Mouse (Mus musculus) ZHBTc4 (cell line): ENCODE data around the gene Fam173a.

Source experiments
- DNase-seq: peaks from one replicate; pipeline ENCODE4 v3.0.0-alpha.2; 2011; ENCODE audit warnings: low read depth, low spot score

The Fam173a gene

GRCm38 (mm10) chr17:25801029-25801428, 8.3 kb upstream of the Fam173a start:
- peak; percentile 82 for DNase-seq

DNA sequence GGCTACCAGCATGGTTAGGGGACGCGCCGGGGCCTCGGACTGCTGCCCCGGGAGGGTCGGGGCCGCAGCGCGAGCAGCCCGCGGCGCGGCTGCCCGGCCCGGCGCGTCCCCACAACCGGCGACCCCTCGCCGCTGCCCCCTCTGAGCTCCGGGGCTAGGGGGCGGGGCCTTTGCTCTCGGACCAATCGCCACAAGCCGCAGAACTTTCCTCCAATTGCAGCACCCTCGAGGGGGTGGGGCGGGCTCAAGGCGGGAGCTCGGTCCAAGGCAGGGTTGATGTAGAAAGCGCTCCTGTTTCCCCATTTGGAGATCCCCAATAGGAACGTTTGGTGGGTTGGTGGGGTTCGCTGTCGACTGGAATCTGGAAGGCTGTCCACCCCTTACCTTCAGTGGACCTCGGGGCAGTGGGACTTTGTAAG, 4.3 kb upstream of the Fam173a start, which contains the start of gene Metrn:
TSS of gene Metrn (minus strand) at position 186 of the 419 bp plus-strand sequence.
- peak; percentile 90 for DNase-seq

DNA sequence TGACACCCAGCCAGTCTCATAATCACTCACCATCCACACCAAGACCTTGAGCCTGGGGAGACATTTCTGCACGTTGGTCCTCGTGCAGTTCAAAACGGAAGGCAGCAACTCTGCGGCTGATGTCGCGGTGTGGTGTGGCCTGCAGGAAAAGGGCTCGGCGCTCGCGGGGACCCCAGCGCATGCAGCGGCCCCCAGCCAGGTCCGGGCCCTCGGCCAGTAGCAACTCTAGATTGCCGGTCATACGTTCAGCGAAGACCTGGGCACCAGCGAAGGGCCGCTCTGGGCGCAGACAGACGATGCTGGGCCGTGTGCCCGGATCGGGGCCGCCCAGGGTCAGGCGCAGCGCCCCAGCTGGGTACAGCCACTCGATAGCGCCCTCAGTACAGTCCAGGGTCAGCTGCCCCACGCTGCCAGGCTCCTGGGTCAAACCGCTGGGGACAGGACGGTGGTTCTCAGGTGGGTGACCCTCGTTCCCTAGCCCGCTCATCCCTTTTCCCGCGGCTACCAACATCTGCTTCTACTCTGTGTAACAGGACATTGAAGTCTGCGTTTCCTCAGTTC, 3.6 kb upstream of the Fam173a start:
- no peak for DNase-seq

GRCm38 (mm10) chr17:25795609-25796092, 3.0 kb upstream of the Fam173a start, which contains the start of gene AC134908.4:
Gene AC134908.4 (minus strand): TSS chr17:25795659.
- no peak for DNase-seq

- no peak for DNase-seq
Observed at GRCm38 (mm10) chr17:25794998-25795397, 2.3 kb upstream of the Fam173a start.

- DNase-seq: no peak
Observed at GRCm38 (mm10) chr17:25794197-25794596, 1.5 kb upstream of the Fam173a start.

DNA sequence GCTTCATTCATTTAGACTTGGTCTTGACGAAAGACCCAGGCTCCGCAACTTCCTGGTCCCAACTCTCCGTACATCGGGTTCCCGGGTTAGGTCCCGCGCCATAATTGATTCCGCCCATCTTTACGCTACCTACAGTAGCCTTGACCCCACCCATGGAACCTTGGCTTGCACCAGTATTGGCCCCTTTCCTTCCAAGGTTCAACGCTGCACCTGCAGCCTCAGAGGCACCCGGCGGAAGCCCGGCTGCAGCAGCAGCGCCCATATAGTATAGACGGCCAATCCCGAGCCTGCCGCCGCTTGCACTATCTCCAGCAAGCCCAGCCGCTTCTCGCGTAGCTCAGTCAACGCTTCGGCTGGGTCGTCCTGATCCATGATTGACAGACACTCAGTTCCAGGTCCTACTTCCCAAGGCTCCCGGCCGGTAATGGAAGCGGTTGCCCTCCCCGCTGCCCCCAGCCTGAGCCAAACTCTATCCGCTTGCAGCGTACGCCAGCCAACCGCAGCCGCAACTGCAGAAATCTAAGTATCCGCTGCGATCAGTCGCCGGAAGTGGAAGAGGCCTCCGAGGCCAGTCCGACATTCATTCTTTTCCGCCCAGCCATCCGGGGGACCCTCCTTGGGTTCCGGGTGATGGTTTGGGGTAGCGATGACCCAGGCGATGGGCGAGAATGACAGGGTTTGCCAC, 716 bp downstream of the Fam173a start:
- DNase-seq: peak; percentile 81

DNA sequence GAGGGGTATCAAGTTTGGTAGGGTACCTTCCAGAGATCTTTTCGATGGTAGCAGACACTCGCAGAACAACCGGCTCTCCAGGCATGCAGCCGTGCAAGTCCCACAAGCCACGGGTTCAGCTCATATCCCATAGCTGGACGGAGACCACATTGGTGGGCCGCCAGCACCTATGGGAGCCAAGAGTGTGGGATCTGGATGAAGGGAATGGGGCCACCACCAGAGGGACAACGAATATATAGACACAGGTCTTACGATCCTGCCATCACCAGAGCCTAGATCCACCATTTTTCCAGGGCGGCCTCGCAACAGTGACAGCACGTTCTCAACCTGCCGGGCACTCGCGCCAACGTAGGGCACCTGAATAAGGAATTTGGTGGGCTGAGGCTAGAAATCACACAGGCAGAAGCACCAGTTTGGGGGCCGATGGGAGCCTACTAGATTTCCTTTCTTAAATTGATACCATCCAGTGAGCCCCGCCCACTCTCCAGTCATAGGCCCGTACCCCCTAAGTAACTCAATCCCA, 1.3 kb downstream of the Fam173a start:
- DNase-seq: peak; percentile 47

DNA sequence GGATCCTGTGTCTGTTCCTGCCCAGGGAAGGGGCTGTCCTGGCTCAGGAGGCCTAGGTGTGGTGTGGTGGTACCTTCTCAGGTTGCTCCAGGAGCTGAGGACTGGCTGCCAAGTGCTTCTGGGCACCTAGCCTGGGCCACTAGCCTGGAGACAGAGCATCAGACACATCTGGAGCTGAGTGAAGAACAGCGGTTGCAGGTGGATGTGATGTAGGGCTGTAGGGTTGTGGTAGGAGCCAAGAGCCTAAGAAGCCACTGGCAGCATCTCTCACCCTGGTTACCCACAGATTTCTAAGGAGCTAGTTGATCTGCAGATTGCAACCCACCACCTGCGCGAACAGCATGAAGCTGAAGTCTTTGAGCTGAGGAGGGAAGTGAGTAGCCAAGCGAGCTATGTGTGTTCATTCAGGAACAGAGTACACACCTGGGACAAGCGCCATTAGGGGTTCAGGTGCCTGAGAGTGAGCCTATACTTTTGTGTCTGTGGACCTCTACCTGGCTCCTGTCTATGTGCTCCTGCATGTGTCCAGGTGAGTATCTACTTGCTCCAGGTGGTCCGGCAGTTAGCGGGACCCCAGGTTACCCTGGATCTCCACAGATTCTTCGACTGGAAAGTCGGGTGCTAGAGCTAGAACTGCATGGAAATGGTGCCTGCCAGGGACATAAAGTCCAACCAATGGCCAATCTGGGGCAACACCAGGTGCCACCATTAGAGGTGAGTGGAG, 5.8 kb downstream of the Fam173a start:
- DNase-seq: no peak

GRCm38 (mm10) chr17:25786280-25786679, 6.4 kb downstream of the Fam173a start, which contains the start of gene Ccdc78:
Gene Ccdc78 (plus strand): TSS chr17:25786580.
- DNase-seq: no peak

DNA sequence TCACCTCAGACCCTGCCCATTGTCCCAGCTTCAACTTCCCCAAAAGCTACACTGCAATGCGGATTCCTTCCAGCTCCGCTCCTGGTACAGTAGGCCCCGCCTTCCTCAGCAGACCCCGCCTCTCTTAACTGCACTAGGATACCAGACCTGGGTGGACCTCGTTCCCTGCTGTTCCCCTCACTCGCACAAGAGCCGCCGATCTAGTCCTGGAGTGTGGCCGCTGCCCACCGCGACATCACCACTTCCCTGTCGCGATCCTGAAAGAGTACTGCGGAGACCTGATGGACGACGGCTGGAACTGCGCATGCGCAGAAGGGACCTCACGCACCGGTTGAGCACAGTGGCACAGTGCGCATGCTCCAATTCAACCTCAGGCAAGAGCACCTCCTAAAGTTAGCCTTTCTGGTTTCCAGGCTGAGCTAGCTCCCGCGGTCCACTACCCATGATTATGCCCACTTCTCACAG, 7.4 kb downstream of the Fam173a start, which contains the start of gene Haghl:
TSS of gene Haghl (minus strand) at position 393 of the 465 bp plus-strand sequence.
- peak; percentile 97 for DNase-seq

DNA sequence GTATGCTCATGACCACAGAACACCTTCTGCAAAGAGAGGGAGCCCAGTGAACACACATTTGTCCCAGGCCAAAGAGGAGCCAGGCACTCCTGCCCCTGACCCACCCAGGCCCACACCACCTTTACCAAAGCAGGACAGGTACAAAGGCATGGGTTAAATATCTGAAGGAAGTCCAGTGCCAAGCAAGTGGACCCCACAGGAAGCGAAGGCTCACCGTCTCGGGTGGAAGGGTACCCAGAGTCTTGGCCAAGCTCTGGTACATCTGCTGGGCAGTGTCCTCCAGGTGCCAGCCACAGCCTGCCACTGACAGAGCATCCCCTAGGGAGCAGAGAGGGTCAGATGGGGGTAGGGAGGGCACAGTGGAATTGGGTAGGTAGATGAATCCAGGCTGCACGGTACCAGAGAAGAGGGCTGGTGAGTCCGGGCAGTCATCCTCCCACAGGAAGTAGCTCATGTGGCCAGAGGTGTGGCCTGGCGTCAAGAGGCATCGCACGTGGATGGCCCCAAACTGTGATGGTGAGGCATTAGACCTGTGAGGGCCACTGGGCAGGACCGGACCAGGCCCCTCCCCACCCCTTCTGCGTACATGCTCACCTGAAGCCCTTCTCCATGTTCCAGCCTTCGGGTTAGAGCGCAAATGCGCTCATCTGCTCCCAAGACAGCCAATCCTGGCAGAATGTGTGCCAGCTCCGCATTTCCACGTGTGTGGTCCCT, 8.7 kb downstream of the Fam173a start:
- no peak for DNase-seq

- DNase-seq: no peak
Observed at GRCm38 (mm10) chr17:25783086-25783485, 9.6 kb downstream of the Fam173a start.

DNA sequence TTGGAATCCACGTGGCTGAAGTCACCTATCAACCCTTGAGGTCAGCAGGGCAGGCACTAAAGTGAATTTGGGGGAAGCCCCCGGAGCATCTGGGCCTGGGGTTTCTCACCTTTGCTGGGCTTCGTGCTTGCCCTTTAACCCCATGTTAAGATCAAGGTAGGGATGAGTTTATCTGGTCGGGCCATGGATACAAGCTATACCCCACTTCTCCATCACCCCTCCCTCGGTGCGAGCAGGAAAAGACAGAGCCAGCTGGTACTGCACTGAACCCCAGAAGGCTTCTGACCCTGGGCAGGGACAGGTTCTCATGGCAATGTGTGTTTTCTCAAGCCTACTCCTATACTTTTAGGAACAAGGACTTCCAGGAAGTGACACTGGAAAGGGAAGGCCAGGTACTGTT, 11.4 kb downstream of the Fam173a start:
- DNase-seq: no peak

DNA sequence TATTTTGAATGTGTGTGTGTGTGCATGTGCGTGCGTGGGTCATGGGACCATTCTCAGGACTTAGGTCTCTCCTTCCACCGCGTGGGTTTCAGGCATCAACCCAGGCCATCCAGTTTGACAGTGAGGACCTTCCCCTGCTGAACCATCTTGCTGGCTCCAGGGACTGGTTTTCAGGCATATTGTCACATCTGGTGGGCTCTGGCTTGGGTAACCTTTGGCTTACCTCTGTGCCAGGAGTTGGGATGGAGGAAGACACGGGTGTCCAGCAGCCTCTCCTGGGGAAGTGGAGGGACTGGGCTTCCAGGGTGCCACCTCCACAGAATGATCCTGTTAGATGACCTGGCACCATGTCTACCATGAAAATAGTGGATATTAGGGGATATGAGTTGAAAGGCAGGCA, 14.8 kb downstream of the Fam173a start:
- DNase-seq: no peak

DNA sequence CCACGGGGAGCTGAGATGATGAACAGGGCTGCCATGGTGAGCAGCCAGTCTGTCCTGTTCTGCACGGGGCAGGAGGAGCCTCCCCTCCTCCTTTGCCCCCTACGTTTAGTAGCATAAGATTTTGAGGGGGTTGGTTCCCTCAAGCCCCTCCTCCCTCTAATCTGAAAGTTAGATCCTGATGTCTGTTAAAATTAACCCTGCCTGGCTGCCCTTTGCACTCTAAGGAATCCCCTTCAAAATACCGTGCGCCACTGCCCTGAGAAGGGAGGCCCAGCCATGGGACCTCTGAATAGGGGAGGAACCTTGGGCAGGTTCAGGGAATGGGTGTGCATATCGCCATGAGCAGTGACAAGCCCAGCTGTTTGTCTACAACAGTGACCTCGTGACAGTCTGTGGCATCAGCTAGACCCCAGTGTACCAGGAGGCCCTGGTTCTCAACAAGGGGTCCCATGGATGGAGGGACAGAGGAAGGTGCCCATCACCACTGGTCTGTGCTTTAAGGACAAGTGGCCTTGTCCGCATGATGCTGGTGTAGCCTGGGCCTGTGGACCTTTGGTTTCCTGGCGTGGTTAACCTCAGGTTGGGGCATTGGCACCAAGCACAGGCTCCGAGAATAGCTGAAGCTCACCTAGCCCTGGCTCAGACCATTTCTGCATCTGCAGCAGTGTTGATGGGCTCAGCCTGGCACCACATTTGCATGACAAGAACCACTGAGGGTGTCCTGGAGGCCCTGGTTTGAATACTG, 17.2 kb downstream of the Fam173a start:
- DNase-seq: no peak

DNA sequence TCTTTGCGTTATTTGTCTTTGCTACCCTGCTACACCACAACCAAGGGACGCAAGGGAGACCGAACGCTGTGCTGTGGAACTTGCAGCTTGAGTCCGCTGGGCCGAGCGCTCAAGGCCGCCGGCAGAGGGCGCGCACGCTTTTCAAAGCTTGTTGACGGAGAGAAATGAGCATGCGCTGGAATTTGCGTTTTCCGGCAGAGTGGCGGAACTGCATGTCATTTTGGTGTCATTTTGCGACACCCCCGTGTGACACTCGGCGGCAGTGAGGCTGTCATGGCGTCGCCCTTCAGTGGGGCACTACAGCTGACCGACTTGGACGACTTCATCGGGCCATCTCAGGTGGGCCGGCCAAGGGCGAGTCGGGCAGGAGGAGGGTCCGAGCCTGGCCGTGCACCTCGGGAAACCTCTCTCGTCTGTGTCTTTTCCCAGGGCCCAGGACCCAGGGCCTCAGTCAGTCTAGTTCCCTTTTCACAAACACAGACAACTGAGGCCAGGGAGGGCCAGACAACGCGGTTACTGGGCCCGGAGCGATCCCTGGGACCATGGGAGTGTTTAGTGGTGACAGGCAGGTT, 19.1 kb downstream of the Fam173a start, which contains the start of gene Narfl:
TSS of gene Narfl (plus strand) at position 228 of the 572 bp plus-strand sequence.
- peak; percentile 99 for DNase-seq

DNA sequence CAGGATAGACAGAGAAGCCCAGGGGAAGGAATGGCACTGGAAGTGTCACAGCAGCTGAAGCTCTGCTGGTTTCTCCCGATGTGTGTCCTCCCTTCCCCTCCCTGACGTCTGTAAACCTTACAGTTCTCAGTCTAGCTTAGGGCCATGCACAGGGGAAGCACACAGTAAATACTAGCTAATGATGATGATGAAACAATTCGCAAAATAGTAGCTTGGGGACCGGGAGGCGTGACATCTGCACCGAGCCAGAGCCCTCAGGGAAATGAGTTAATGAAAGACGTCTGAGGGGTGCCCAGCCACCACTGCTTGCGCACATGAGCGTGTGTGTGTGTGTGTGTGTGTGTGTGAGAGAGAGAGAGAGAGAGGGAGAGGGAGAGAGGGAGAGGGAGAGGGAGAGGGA, 23.4 kb downstream of the Fam173a start:
- no peak for DNase-seq

- DNase-seq: no peak
Observed at GRCm38 (mm10) chr17:25765886-25766285, 26.8 kb downstream of the Fam173a start.

- peak; percentile 54 for DNase-seq
Observed at GRCm38 (mm10) chr17:25762591-25762990, 30.1 kb downstream of the Fam173a start.
